Mouse (Mus musculus) spleen, postnatal 4 days (tissue): ENCODE results near the gene Epha2.

Experiments used
- DNase-seq, 2 experiments: peaks; one replicate each; pipeline ENCODE4 v3.0.0; 2022; ENCODE audit warnings: low spot score in 2 of 2

Epha2 gene

GRCm38 (mm10) chr4:141279783-141280182, 21.3 kb upstream of the Epha2 start:
- no peak for DNase-seq

- no peak for DNase-seq
Measured at GRCm38 (mm10) chr4:141280471-141280870, 20.6 kb upstream of the Epha2 start.

- no peak for DNase-seq
Measured at GRCm38 (mm10) chr4:141281153-141281552, 19.9 kb upstream of the Epha2 start.

GRCm38 (mm10) chr4:141281578-141281977, 19.5 kb upstream of the Epha2 start:
- no peak for DNase-seq

GRCm38 (mm10) chr4:141282087-141282486, 19.0 kb upstream of the Epha2 start:
- no peak for DNase-seq

- no peak for DNase-seq
Measured at GRCm38 (mm10) chr4:141282623-141283022, 18.4 kb upstream of the Epha2 start.

- DNase-seq: no peak
Measured at GRCm38 (mm10) chr4:141283176-141283878, 17.7 kb upstream of the Epha2 start.

GRCm38 (mm10) chr4:141283879-141284411, 17.1 kb upstream of the Epha2 start:
- DNase-seq: no peak

- DNase-seq: no peak
Measured at GRCm38 (mm10) chr4:141284486-141284885, 16.6 kb upstream of the Epha2 start.

- no peak for DNase-seq
Measured at GRCm38 (mm10) chr4:141285128-141285527, 15.9 kb upstream of the Epha2 start.

GRCm38 (mm10) chr4:141286860-141287517, 14.1 kb upstream of the Epha2 start:
- no peak for DNase-seq

GRCm38 (mm10) chr4:141287518-141288004, 13.5 kb upstream of the Epha2 start:
- no peak for DNase-seq

GRCm38 (mm10) chr4:141288152-141288551, 12.9 kb upstream of the Epha2 start:
- no peak for DNase-seq

GRCm38 (mm10) chr4:141291571-141292375, 9.3 kb upstream of the Epha2 start:
- no peak for DNase-seq

GRCm38 (mm10) chr4:141295774-141296186, 5.3 kb upstream of the Epha2 start:
- DNase-seq: no peak

- no peak for DNase-seq
Measured at GRCm38 (mm10) chr4:141297934-141298333, 3.1 kb upstream of the Epha2 start.

- DNase-seq: no peak
Measured at GRCm38 (mm10) chr4:141299356-141299755, 1.7 kb upstream of the Epha2 start.

GRCm38 (mm10) chr4:141300196-141300595, 844 bp upstream of the Epha2 start:
- DNase-seq: no peak

- peak in 1 of 2 experiments; percentile 62 for DNase-seq
Measured at GRCm38 (mm10) chr4:141301591-141302427, 769 bp downstream of the Epha2 start.

- peak in 1 of 2 experiments; percentile 59 for DNase-seq
Measured at GRCm38 (mm10) chr4:141302428-141303401, 1.7 kb downstream of the Epha2 start.
